Mouse (Mus musculus) G1E (cell line): Measurements from ENCODE around the gene Mrap2. TPM values are rescaled to one million over a fixed set of nuclear protein-coding genes. Genes with fewer than 3 reads are reported as not detected.

Experiments
- ATAC-seq: 2 replicates; pipeline ENCODE4 v1.8.0; 2016; ENCODE audit warnings: mild to moderate bottlenecking; ENCODE audit not compliant: insufficient number of reproducible peaks, poor library complexity, low FRiP score, severe bottlenecking; ENCODE audit errors: extremely low read depth
- DNase-seq: peaks from one replicate; pipeline ENCODE4 v3.0.0; 2012; ENCODE audit warnings: low spot score
- H3K27me3 ChIP-seq: 2 replicates; pipeline ENCODE4 v1.6.1; 2012; ENCODE audit warnings: mild to moderate bottlenecking, low read length, inconsistent platforms; ENCODE audit not compliant: insufficient read depth
- H3K36me3 ChIP-seq: replicated peaks from 2 replicates; pipeline ENCODE3; 2012; ENCODE audit warnings: mild to moderate bottlenecking, inconsistent platforms
- H3K4me1 ChIP-seq: 2 replicates; pipeline ENCODE4 v1.6.1; 2012; ENCODE audit warnings: low read depth, low read length, inconsistent platforms, mixed read lengths; ENCODE audit not compliant: insufficient read depth
- H3K4me3 ChIP-seq: 2 replicates; pipeline ENCODE4 v1.5.1; 2012; ENCODE audit warnings: low read depth, mild to moderate bottlenecking, inconsistent platforms, low read length, moderate library complexity, mixed read lengths
- H3K9me3 ChIP-seq: replicated peaks from 2 replicates; pipeline ENCODE4 v1.6.1; 2012; ENCODE audit warnings: inconsistent platforms
- CTCF ChIP-seq: IDR thresholded peaks from 2 replicates; pipeline ENCODE4 v1.5.1; 2012; ENCODE audit warnings: low read depth, low read length, inconsistent platforms, mixed read lengths
- GATA1 ChIP-seq: IDR thresholded peaks from 2 replicates; pipeline ENCODE4 v1.6.1; 2012; ENCODE audit warnings: borderline replicate concordance, low read length, inconsistent platforms, mixed read lengths
- GATA2 ChIP-seq: IDR thresholded peaks from 2 replicates; pipeline ENCODE4 v1.6.1; 2012; ENCODE audit warnings: low read depth, low read length, inconsistent platforms, borderline replicate concordance
- POLR2AphosphoS5 ChIP-seq: IDR thresholded peaks from 2 replicates; pipeline ENCODE4 v1.6.1; 2012; ENCODE audit warnings: low read depth, low read length, inconsistent platforms; ENCODE audit not compliant: insufficient replicate concordance
- TAL1 ChIP-seq: conservative IDR thresholded peaks from 2 replicates; pipeline ENCODE4 v1.6.1; 2012; ENCODE audit warnings: low read depth, low read length, inconsistent platforms, mixed read lengths
- polyA plus RNA-seq: library from polyadenylated mRNA; stranded (reverse); fragments of >175 nt; gene quantifications from 2 replicates; pipeline ENCODE4 v1.2.3, GENCODE M21; 2012
- total RNA-seq, 2 experiments: library from RNA; stranded (forward) in 1 of 2; stranded (reverse) in 1 of 2; fragments of 200-1000 nt in 1 of 2; fragments of >200 nt in 1 of 2; fragmentation: Nextera tagmentation in 1 of 2; gene quantifications; 2 replicates each; pipeline ENCODE4 v1.2.3; 2014 to 2017

Gene Mrap2
- total and polyA plus RNA-seq, 3 experiments, result not detected

- Histone ChIP-seq H3K9me3 (no peaks in the 10 kb centered on the region), H3K4me1 (no peaks in the 10 kb centered on the region), H3K4me3 (no peak overlapping the region), H3K27me3 (no peaks in the 10 kb centered on the region), H3K36me3 (no peaks in the 10 kb centered on the region)
- ATAC-seq, result no peak
- no peak for TF ChIP-seq GATA2
- TF ChIP-seq POLR2AphosphoS5, result no peak
- no peak for TF ChIP-seq GATA1
- TF ChIP-seq TAL1, result no peak
- TF ChIP-seq CTCF, result no peak
- no peak for DNase-seq
Measured at GRCm38 (mm10) chr9:87147927-87148326, 3.8 kb downstream of the Mrap2 start.

- ATAC-seq (no peak), DNase-seq (no peak)
- H3K36me3 ChIP-seq, result no peaks in the 10 kb centered on the region
Measured at GRCm38 (mm10) chr9:87152641-87153325, 8.7 kb downstream of the Mrap2 start.

GRCm38 (mm10) chr9:87162559-87162958 lies 18.5 kb downstream of the Mrap2 start:
- TF ChIP-seq TAL1, result no peak
- no peak for TF ChIP-seq GATA1
- no peak for TF ChIP-seq GATA2
- no peak for TF ChIP-seq POLR2AphosphoS5
- TF ChIP-seq CTCF, result no peak
- ATAC-seq (no peak), DNase-seq (no peak)
- peaks cover 8% of the 10 kb centered on the region; the same call in 1 of the 2 replicates for H3K27me3 ChIP-seq
- H3K4me1 ChIP-seq, result no peaks in the 10 kb centered on the region
- H3K4me3 ChIP-seq, result no peak overlapping the region
- no peaks in the 10 kb centered on the region for H3K36me3 ChIP-seq
- no peaks in the 10 kb centered on the region for H3K9me3 ChIP-seq

More at GRCm38 (mm10) chr9:87152641-87153325, 8.7 kb downstream of the Mrap2 start:
- H3K4me1 ChIP-seq, result no peaks in the 10 kb centered on the region
- no peak overlapping the region for H3K4me3 ChIP-seq
- peaks cover 5% of the 10 kb centered on the region; the same call in 1 of the 2 replicates for H3K27me3 ChIP-seq
- TF ChIP-seq TAL1 (no peak), GATA1 (no peak), CTCF (no peak), POLR2AphosphoS5 (no peak), GATA2 (no peak)
- no peaks in the 10 kb centered on the region for H3K9me3 ChIP-seq

GRCm38 (mm10) chr9:87167001-87167830 lies 23.1 kb downstream of the Mrap2 start:
- ATAC-seq (no peak), DNase-seq (no peak)
- H3K4me1 ChIP-seq, result no peaks in the 10 kb centered on the region
- no peaks in the 10 kb centered on the region for H3K9me3 ChIP-seq
- TF ChIP-seq TAL1, result no peak
- no peak for TF ChIP-seq POLR2AphosphoS5
- TF ChIP-seq GATA1, result no peak
- no peak for TF ChIP-seq CTCF
- TF ChIP-seq GATA2, result no peak
- H3K27me3 ChIP-seq, result peaks cover 9% of the 10 kb centered on the region; the same call in 1 of the 2 replicates
- no peaks in the 10 kb centered on the region for H3K36me3 ChIP-seq
- H3K4me3 ChIP-seq, result no peak overlapping the region

GRCm38 (mm10) chr9:87168051-87168450 lies 23.9 kb downstream of the Mrap2 start:
- Histone ChIP-seq H3K9me3 (no peaks in the 10 kb centered on the region), H3K36me3 (no peaks in the 10 kb centered on the region), H3K27me3 (peaks cover 4% of the 10 kb centered on the region; the same call in 1 of the 2 replicates), H3K4me1 (no peaks in the 10 kb centered on the region), H3K4me3 (no peak overlapping the region)
- no peak for ATAC-seq
- TF ChIP-seq TAL1 (no peak), POLR2AphosphoS5 (no peak), GATA2 (no peak), GATA1 (no peak), CTCF (no peak)
- no peak for DNase-seq

GRCm38 (mm10) chr9:87169144-87169543 lies 25.0 kb downstream of the Mrap2 start:
- Histone ChIP-seq H3K9me3 (no peaks in the 10 kb centered on the region), H3K4me3 (no peak overlapping the region), H3K4me1 (no peaks in the 10 kb centered on the region), H3K27me3 (peaks cover 2% of the 10 kb centered on the region; the same call in 1 of the 2 replicates), H3K36me3 (no peaks in the 10 kb centered on the region)
- DNase-seq, result no peak
- TF ChIP-seq CTCF (no peak), TAL1 (no peak), POLR2AphosphoS5 (no peak), GATA1 (no peak), GATA2 (no peak)
- no peak for ATAC-seq
